ENCODE assay signal across 8 mouse cellular contexts in genomic region chr12:112673576-112674091, GRCm38 (mm10). TPM values are rescaled to one million over a fixed set of nuclear protein-coding genes. Genes with fewer than 3 reads are reported as not detected.
DNase-seq lines count a peak whose midpoint lies in the region; ATAC-seq and TF ChIP-seq lines count a peak whose summit lies in the region.

No protein-coding gene starts in this region.

- peak overlapping the region; percentile 45 for H3K4me3 ChIP-seq in cortical plate, adult 2 months (ENCODE audit: insufficient read depth, low read length)
- peak overlapping the region; percentile 98 for H3K4me3 ChIP-seq in limb, embryonic 12.5 days (replicated peaks)
- H3K4me3 ChIP-seq in midbrain, embryonic 14.5 days (replicated peaks; ENCODE audit: low read depth, low read length): peak overlapping the region; percentile 94

- H3K4me2 ChIP-seq in limb, embryonic 12.5 days: peak overlapping the region; percentile 97
- H3K4me2 ChIP-seq in midbrain, embryonic 14.5 days (ENCODE audit: low read length): peak overlapping the region; percentile 95

- peaks cover 17% of the 10 kb centered on the region for H3K27me3 ChIP-seq in limb, embryonic 12.5 days
- peaks cover 4% of the 10 kb centered on the region; the same call in 1 of the 2 replicates for H3K27me3 ChIP-seq in midbrain, embryonic 14.5 days (ENCODE audit: control insufficient read depth, insufficient read depth, low read length)

- TF ChIP-seq POLR2A in cortical plate, adult 2 months (IDR thresholded peaks at IDR 0.05; ENCODE audit: extremely low read depth, insufficient read depth, low read length): no peak

- H3K27ac ChIP-seq in cortical plate, adult 2 months (ENCODE audit: insufficient read depth, low read length): peak overlapping the region; percentile 54; the same call in 1 of the 2 replicates
- H3K27ac ChIP-seq in limb, embryonic 12.5 days: peak overlapping the region; percentile 95
- peak overlapping the region; percentile 94 for H3K27ac ChIP-seq in midbrain, embryonic 14.5 days (replicated peaks; ENCODE audit: low read depth, low read length)

- under 1% methylated on average over 42 of the region's 68 CpGs for WGBS in limb, embryonic 12.5 days
- under 1% methylated on average over 57 of the region's 68 CpGs for WGBS in midbrain, embryonic 14.5 days

- no peaks in the 10 kb centered on the region for H3K9me3 ChIP-seq in limb, embryonic 12.5 days
- no peaks in the 10 kb centered on the region for H3K9me3 ChIP-seq in midbrain, embryonic 14.5 days (ENCODE audit: control insufficient read depth, low read length)

- ATAC-seq in limb, embryonic 12.5 days (ENCODE audit: insufficient number of reproducible peaks, insufficient read depth, low FRiP score, low TSS enrichment, low read depth): no peak
- ATAC-seq in midbrain, embryonic 14.5 days (ENCODE audit: low FRiP score, low TSS enrichment): peak; percentile 19; the same call in 1 of the 2 replicates

- peak overlapping the region; percentile 98 for H3K9ac ChIP-seq in limb, embryonic 12.5 days (replicated peaks)
- peak overlapping the region; percentile 97 for H3K9ac ChIP-seq in midbrain, embryonic 14.5 days (replicated peaks; ENCODE audit: low read length)

- peaks cover 2% of the 10 kb centered on the region; the same call in 1 of the 2 replicates for H3K4me1 ChIP-seq in cortical plate, adult 2 months (ENCODE audit: control insufficient read depth, insufficient read depth, low read length)
- H3K4me1 ChIP-seq in limb, embryonic 12.5 days (replicated peaks): peaks cover 46% of the 10 kb centered on the region
- peaks cover 36% of the 10 kb centered on the region for H3K4me1 ChIP-seq in midbrain, embryonic 14.5 days (ENCODE audit: control insufficient read depth, insufficient read depth, low read length)

- TF ChIP-seq CTCF in cortical plate, adult 2 months (IDR thresholded peaks at IDR 0.05; ENCODE audit: extremely low read depth, insufficient read depth, low read length): no peak

- H3K36me3 ChIP-seq in limb, embryonic 12.5 days: peaks cover 33% of the 10 kb centered on the region
- H3K36me3 ChIP-seq in midbrain, embryonic 14.5 days (ENCODE audit: control insufficient read depth, insufficient read depth, low read length): peaks cover 29% of the 10 kb centered on the region

- peak; percentile 37 for DNase-seq in embryo, embryonic 10.5 days (ENCODE audit: low spot score)
- no peak for DNase-seq in embryo, embryonic 9.5 days (ENCODE audit: extremely low spot score)
- peak; percentile 51 for DNase-seq in CD4-positive, CD25-positive, alpha-beta regulatory T cell, adult 2 months (ENCODE audit: low read depth, low spot score)
- DNase-seq in heart, postnatal 4 days: peak; percentile 72
- peak; percentile 71 for DNase-seq in midbrain, embryonic 14.5 days
- peak; percentile 40 to 60 for DNase-seq in thymus, postnatal 36 days

RNA-seq across cellular contexts. Expression of gene Akt1, which starts 1.1 kb away (rescaled TPM):
- 168 and 178 TPM in 2 replicates for polyA plus RNA-seq in cortical plate, adult 2 months (2012; rRNA removed)
- total RNA-seq in heart, postnatal 4 days (2021): 100 to 1,000 TPM; 352 to 392 TPM
- 67.0 and 156 TPM in 2 replicates for polyA plus RNA-seq in limb, embryonic 12.5 days (2016; fragmentation: Nextera tagmentation; extraction: Ambion mirVana)
- 64.8 and 82.1 TPM in 2 replicates for polyA plus RNA-seq in midbrain, embryonic 14.5 days (2014; fragmentation: Nextera tagmentation; extraction: Ambion mirVana)

RNA-seq across cellular contexts. Expression of gene Zbtb42, which starts 5.0 kb away (rescaled TPM):
- 1.3 and 1.7 TPM in 2 replicates for polyA plus RNA-seq in cortical plate, adult 2 months (2012; rRNA removed)
- 10 to 100 TPM in 1 of 2 experiments, 1 to 10 TPM in 1; 10.0 to 10.1 TPM for total RNA-seq in heart, postnatal 4 days (2021)
- polyA plus RNA-seq in limb, embryonic 12.5 days (2016; fragmentation: Nextera tagmentation; extraction: Ambion mirVana): 1.4 and 2.7 TPM in 2 replicates
- polyA plus RNA-seq in midbrain, embryonic 14.5 days (2014; fragmentation: Nextera tagmentation; extraction: Ambion mirVana): 1.9 and 3.5 TPM in 2 replicates

RNA-seq across cellular contexts. Expression of gene Siva1, which starts 29.2 kb away (rescaled TPM):
- 25.6 and 29.3 TPM in 2 replicates for polyA plus RNA-seq in cortical plate, adult 2 months (2012; rRNA removed)
- 10 to 100 TPM; 39.9 to 43.2 TPM for total RNA-seq in heart, postnatal 4 days (2021)
- polyA plus RNA-seq in limb, embryonic 12.5 days (2016; fragmentation: Nextera tagmentation; extraction: Ambion mirVana): 248 and 258 TPM in 2 replicates
- 62.3 and 63.9 TPM in 2 replicates for polyA plus RNA-seq in midbrain, embryonic 14.5 days (2014; fragmentation: Nextera tagmentation; extraction: Ambion mirVana)

RNA-seq across cellular contexts. Expression of gene Cep170b, which starts 46.6 kb away (rescaled TPM):
- 129 and 131 TPM in 2 replicates for polyA plus RNA-seq in cortical plate, adult 2 months (2012; rRNA removed)
- 10 to 100 TPM; 13.1 to 14.1 TPM for total RNA-seq in heart, postnatal 4 days (2021)
- polyA plus RNA-seq in limb, embryonic 12.5 days (2016; fragmentation: Nextera tagmentation; extraction: Ambion mirVana): 17.8 and 18.8 TPM in 2 replicates
- polyA plus RNA-seq in midbrain, embryonic 14.5 days (2014; fragmentation: Nextera tagmentation; extraction: Ambion mirVana): 31.7 and 33.7 TPM in 2 replicates

RNA-seq across cellular contexts. Expression of gene Adssl1, which starts 53.8 kb away (rescaled TPM):
- polyA plus RNA-seq in cortical plate, adult 2 months (2012; rRNA removed): 38.0 and 44.6 TPM in 2 replicates
- 100 to 1,000 TPM; 135 to 137 TPM for total RNA-seq in heart, postnatal 4 days (2021)
- 9.2 and 10.0 TPM in 2 replicates for polyA plus RNA-seq in limb, embryonic 12.5 days (2016; fragmentation: Nextera tagmentation; extraction: Ambion mirVana)
- polyA plus RNA-seq in midbrain, embryonic 14.5 days (2014; fragmentation: Nextera tagmentation; extraction: Ambion mirVana): 2.8 and 3.1 TPM in 2 replicates

Comparison
In these comparisons a context has a peak if more than half of its experiments do, and no peak if none do; other contexts are left out.
1. H3K4me3 ChIP-seq: peak in every context shown above with its lines; median percentile 98 in limb, embryonic 12.5 days; 94 in midbrain, embryonic 14.5 days; 45 in cortical plate, adult 2 months.